Mouse (Mus musculus) brain, embryonic 14.5 days (tissue): ENCODE measurements around the gene Gm38655. TPM values are rescaled to one million over a fixed set of nuclear protein-coding genes. Genes with fewer than 3 reads are reported as not detected.
"Not testable (repeated sequence)": the region's sequence is repeated elsewhere in the genome, so short reads cannot be mapped to it uniquely, and the experiment has no call there.

ENCODE experiments used
- DNase-seq: peaks from one replicate; pipeline ENCODE4 v3.0.0-alpha.2; 2011; ENCODE audit warnings: low read depth
- CTCF ChIP-seq: fragments of 200-500 bp; IDR thresholded peaks from 2 replicates; pipeline ENCODE4 v1.5.1; 2012; ENCODE audit warnings: inconsistent platforms, mild to moderate bottlenecking, moderate library complexity, borderline replicate concordance; ENCODE audit not compliant: insufficient read depth, insufficient read length; ENCODE audit errors: extremely low read depth
- POLR2A ChIP-seq: fragments of 200-500 bp; IDR thresholded peaks from 2 replicates; pipeline ENCODE4 v1.6.1; 2012; ENCODE audit warnings: mild to moderate bottlenecking, inconsistent platforms, borderline replicate concordance; ENCODE audit not compliant: poor library complexity, insufficient read depth, insufficient read length, severe bottlenecking; ENCODE audit errors: extremely low read depth
- polyA plus RNA-seq: library from polyadenylated mRNA; depleted of rRNA; stranded (reverse); fragments of >200 nt; gene quantifications from 2 replicates; pipeline ENCODE4 v1.2.3, GENCODE M21; 2012

Gm38655 gene
- polyA plus RNA-seq, 1 experiment: not detected

DNA sequence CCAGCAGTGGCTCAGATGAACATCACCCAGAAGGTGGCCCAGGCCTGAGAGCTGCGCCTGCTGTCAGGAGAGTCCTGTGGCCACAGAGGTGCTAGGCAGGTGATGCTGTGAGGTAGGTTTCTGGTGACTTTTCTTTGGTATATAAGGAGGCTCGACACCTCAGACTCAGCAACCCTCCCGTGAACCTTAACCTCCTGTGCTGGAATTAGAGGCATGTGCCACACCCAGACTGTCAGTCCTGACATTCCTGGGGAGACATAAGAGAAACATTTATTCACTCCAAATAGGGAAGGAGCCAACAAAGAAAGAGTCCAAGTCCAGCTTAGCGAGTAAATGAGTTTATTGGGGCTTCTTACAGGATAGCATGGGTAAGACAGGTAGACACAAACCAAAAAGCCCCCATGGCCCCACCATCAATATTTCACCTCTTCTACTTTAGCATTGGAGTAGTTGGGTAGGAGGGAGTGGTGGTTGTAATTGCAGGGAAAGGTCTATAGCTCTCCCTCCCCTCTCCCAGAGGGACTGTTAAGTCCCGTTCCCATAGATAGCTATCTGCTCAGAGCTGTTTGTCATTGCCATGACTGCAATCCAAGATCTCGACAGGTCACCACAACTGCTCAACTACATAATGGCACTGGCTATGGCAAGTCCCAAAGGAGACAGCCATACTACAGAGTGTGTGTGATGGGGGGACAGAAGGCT, 9.2 kb downstream of the Gm38655 start:
- DNase-seq: no peak
- TF ChIP-seq POLR2A: no peak

DNA sequence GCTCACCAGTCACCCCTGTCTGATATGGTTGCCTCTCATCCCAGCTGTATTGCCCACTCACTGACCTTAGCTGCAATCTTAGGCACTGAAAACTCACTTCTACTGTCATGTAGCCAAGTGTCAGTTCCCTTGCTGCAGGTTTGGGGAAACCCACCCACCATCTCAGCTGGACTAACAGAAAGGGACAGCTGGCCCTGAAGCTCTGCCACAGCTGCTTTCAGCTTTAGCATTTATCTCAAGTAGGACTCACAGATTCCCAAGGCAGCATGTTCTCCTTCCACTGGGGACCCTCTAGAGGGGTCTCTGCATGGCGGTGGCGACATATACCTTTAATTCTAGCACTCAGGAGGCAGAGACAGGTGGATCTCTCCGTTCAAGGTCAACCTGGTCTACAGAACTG, 10.5 kb downstream of the Gm38655 start:
- TF ChIP-seq POLR2A: no peak
- TF ChIP-seq CTCF: no peak
- no peak for DNase-seq

DNA sequence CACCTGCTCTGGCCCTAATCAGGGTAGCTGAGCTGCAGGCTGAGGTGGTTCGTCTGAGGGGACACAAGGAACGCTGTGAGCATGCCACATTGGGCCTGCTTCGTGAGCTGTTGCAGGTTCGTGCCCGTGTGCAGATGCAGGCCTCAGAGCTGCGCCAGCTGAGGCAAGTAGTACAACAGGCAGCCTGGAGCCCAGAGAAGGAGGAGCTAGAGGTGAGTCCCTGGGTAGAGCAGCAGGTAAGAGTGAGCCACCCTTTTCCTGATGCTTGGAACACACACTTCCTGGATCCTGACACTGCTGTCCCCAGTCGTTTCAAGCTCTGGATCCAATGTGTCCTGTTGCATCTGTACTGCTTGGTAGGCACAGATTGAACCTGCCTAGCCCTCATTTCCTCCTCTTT, 11.9 kb downstream of the Gm38655 start:
- DNase-seq: no peak
- TF ChIP-seq POLR2A: no peak

DNA sequence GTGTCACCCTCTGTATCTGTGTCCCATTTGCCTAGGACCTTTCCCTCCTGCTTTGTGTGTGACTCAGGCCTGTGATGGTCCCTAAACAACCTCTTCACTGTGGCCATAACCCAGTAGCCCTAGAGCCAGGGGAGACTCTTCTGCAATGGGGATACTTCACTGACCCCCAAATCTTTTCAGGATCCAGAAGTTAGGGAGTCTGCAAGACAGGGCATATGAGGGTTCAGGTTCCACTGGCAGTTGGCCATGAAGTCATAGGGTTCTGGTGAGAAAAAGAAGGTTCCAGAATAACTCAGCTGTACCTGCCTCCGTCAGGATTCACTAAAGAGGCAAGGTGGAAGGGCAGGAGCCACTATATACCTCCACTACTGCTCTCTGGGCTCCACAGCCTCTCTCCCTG, 13.1 kb downstream of the Gm38655 start, which contains the start of gene Ccdc154:
Gene Ccdc154 (plus strand): TSS at position 301 of the 400 bp plus-strand sequence.
- DNase-seq: no peak
- TF ChIP-seq POLR2A: no peak
- no peak for TF ChIP-seq CTCF

DNA sequence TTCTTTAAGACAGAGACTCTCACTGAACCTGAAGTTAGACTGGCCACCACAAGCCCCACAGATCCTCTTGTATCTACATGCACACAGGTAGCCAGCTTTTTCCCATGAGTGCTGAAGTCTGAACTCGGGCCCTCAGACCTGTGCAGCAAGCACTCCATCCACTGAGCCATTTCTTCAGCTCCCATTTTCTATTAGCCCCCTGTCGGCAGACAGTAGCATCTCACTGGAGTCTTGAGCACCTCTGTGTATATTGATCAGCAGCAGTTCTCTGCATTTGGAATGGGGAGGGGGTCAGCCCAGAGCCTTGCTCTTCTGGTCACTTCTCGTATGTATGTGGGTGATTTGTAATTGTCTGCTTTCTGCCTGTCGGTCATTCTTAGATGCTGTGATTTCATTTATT, 35.3 kb downstream of the Gm38655 start:
- DNase-seq: peak; percentile 3
- TF ChIP-seq POLR2A (no peak), CTCF (peak; percentile 41; the same call in 1 of the 2 replicates)

DNA sequence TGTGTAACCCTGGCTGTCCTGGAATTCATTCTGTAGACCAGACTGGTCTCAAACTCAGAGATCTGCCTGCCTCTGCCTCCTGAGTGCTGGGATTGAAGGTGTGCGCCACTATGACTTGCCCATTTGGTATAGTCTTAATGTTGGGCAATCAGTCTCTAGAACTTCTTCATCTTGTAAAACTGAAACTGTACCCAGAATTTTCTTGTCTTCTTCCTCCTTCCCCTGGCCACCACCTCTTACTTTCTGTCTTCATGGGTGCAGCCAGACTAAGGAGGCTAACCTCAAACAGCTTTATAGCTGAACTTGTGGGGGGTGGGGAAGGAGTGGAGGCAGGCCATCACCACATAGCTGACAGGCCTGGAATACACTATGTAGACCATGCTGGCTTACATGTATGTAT, 36.5 kb downstream of the Gm38655 start:
- TF ChIP-seq CTCF (no peak), POLR2A (no peak)
- no peak for DNase-seq

DNA sequence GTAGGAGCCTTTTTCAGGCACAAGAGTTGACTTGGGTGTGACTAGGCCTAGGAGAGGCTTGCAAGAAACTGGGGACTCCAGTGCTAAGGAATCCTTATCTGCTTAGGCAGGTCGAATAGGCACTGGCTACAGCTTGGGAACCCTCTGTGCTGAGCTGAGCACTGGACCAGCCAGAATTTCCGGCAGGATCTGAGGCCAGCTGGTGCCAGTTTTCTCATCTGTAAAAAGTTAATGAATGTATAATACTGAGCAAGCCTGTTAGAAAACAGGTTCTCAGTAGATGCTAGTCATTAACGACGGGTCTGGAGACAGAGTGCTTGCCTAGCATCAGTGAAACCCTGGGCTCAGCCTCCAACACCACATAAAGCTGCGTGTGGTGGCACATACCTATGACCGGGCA, 39.6 kb downstream of the Gm38655 start:
- TF ChIP-seq POLR2A: no peak
- no peak for TF ChIP-seq CTCF
- DNase-seq: no peak

DNA sequence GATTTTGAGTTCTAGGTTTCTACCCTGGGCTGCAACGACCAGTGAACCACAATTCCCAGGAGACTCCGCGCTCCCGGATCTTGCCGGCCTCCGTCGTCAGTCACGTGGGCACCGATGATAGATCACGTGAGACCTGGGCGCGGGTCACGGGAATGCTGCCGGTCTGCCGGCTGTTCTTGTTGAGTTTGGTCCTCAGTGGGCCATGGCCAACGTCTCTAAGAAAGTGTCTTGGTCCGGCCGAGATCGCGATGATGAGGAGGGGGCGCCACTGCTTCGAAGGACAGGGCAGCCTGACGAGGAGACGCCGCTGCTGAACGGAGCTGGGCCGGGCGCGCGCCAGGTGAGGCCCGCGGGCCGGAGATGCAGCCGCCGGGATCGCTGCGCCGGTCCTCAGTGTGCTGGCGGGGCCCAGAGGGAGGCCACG, 42.0 kb downstream of the Gm38655 start, which contains the start of gene Clcn7:
Gene Clcn7 (plus strand): TSS at position 117 of the 424 bp plus-strand sequence.
- TF ChIP-seq CTCF: no peak
- peak; percentile 58; the same call in 1 of the 2 replicates for TF ChIP-seq POLR2A
- peak; percentile 97 for DNase-seq

DNA sequence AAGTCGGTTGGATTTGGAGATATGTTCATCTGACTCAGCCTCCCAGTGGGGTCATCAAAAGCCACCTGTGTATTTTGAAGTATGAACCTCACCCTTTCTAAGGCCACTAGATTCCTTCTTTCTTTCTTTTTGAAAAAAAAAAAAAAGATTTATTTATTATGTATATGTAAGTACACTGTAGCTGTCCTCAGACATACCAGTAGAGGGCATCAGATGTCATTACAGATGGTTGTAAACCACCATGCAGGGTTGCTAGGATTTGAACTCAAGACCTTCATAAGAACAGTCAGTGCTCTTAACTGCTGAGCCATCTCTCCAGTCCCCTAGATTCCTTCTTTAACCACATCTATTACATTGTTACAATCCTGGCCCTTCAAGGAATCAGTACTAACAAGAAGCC, 45.2 kb downstream of the Gm38655 start:
- no peak for TF ChIP-seq POLR2A
- no peak for TF ChIP-seq CTCF
- no peak for DNase-seq

DNA sequence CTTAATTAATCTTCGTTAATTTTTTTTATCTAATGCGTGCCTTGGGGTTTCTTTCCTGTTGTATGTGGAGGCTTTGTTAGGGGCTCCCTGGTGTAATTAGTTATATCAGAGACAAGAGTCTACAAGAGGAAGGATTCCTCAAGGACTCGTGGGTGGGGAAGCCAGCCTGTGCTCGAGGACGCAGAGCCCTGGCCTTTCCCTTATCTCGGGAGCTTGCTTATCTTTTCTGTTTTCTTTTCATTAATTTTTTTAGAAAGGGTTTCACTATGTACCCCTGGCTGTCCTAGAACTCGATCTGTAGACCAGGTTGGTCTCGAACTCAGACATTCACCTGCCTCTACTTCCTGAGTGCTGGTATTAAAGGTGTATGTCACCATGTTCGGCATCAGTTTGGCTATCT, 47.6 kb downstream of the Gm38655 start:
- TF ChIP-seq POLR2A: no peak
- no peak for TF ChIP-seq CTCF
- DNase-seq: no peak

DNA sequence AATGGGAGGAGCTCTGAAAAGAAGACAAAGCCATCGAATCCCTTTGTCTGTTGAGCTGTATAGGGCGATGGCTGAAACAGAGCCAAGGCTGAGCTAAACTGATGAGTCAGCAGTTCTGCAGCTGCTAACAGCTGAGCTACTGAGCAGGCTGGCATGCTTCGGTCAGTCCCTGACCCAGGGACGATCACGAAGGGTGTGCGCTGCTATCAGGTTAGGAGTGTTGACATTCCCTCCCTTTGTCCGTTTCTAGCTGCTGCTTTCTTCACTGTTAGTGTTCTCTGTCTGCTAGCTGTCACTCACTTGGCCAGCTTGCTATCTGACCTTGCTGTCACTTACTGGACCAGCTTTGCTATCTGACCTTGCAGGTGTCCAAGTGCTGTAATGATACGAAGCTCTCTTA, 48.2 kb downstream of the Gm38655 start:
- TF ChIP-seq CTCF (no peak), POLR2A (no peak)

DNA sequence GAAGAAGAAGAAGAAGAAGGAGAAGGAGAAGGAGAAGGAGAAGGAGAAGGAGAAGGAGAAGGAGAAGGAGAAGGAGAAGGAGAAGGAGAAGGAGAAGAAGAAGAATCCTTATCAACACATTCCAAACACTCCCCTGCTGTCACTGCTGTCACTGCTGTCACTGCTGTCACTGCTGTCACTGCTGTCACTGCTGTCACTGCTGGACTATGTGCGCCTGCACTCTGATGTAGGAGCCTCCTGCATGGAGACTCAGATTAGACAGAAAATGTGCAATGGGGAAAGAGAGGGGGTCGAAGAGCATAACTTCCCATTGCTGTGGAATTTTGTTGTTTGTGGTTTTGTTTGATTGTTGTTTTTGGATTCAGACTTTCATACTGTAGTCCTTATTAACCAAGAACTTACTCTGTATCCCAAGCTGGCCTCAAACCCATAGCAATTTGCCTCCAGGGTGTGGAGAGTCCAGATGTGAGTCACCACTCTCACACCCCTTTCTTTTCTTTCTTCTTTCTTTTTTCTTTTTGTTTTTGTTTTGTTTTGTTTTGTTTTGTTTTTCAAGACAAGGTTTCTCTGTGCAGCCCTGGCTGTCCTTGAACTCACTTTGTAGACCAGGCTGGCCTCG, 49.7 kb downstream of the Gm38655 start:
- not testable (repeated sequence) for DNase-seq

More for the DNA sequence above, 48.2 kb downstream of the Gm38655 start:
- peak; percentile 48 for DNase-seq
